Mouse (Mus musculus) stomach, embryonic 14.5 days (tissue): ENCODE measurements around the gene Gjd3. TPM values are rescaled to one million over a fixed set of nuclear protein-coding genes. Genes with fewer than 3 reads are reported as not detected.

Experiments used
- ATAC-seq: fragments of 200-750 bp; cut with Nextera tagmentation; 2 replicates; pipeline ENCODE4 v1.8.0; 2017; ENCODE audit warnings: low read depth, moderate TSS enrichment; ENCODE audit not compliant: insufficient number of reproducible peaks, insufficient read depth, low FRiP score
- H3K27ac ChIP-seq: fragments of 300-500 bp; sonication (generic); 2 replicates; pipeline ENCODE4 v1.5.1; 2014; ENCODE audit warnings: mild to moderate bottlenecking, low read length, moderate library complexity, mixed read lengths
- H3K27me3 ChIP-seq: fragments of 300-500 bp; sonication (generic); 2 replicates; pipeline ENCODE4 v1.6.1; 2014; ENCODE audit warnings: low read length, control low read depth, mixed read lengths; ENCODE audit not compliant: control insufficient read depth, insufficient read depth
- H3K36me3 ChIP-seq: fragments of 300-500 bp; sonication (generic); 2 replicates; pipeline ENCODE4 v1.6.1; 2014; ENCODE audit warnings: mild to moderate bottlenecking, control low read depth, low read length, moderate library complexity, mixed read lengths; ENCODE audit not compliant: control insufficient read depth, insufficient read depth
- H3K4me1 ChIP-seq: fragments of 300-500 bp; sonication (generic); 2 replicates; pipeline ENCODE4 v1.6.1; 2014; ENCODE audit warnings: low read length, control low read depth, mixed read lengths; ENCODE audit not compliant: control insufficient read depth, insufficient read depth
- H3K4me2 ChIP-seq: fragments of 300-500 bp; sonication (generic); replicated peaks from 2 replicates; pipeline ENCODE4 v1.6.1; 2014; ENCODE audit warnings: low read depth, low read length, control low read depth
- H3K4me3 ChIP-seq: fragments of 300-500 bp; sonication (generic); 2 replicates; pipeline ENCODE4 v1.5.1; 2014; ENCODE audit warnings: low read depth, low read length, control low read depth
- H3K9ac ChIP-seq: fragments of 300-500 bp; sonication (generic); replicated peaks from 2 replicates; pipeline ENCODE4 v1.6.1; 2014; ENCODE audit warnings: low read depth, mild to moderate bottlenecking, control low read depth, low read length, moderate library complexity, mixed read lengths
- H3K9me3 ChIP-seq: fragments of 300-500 bp; sonication (generic); 2 replicates; pipeline ENCODE4 v1.6.1; 2016; ENCODE audit warnings: low read depth, low read length, control low read depth; ENCODE audit not compliant: control insufficient read depth
- WGBS: fragments of 180-500 bp; shearing (Covaris S2); extraction: QIAGEN DNeasy Blood & Tissue Kit; methylation state at CpG from one replicate; pipeline ENCODE4 v1.1.7; 2014; 5-methylcytosine and 5-hydroxymethylcytosine counted together
- polyA plus RNA-seq: library from polyadenylated mRNA; unstranded; fragments of >200 nt; fragmentation: Nextera tagmentation; extraction: Ambion mirVana; gene quantifications from 2 replicates; pipeline ENCODE4 v1.2.1, GENCODE M21; 2014

Gjd3 gene
- polyA plus RNA-seq, 1 experiment from 2014 or later: not detected

- Histone ChIP-seq H3K4me2 (peak overlapping the region; percentile 31), H3K4me3 (no peak overlapping the region), H3K27ac (peak overlapping the region; percentile 88), H3K36me3 (peaks cover 15% of the 10 kb centered on the region), H3K9ac (no peak overlapping the region; the same call in 1 of the 2 replicates), H3K27me3 (no peaks in the 10 kb centered on the region), H3K9me3 (no peaks in the 10 kb centered on the region), H3K4me1 (peaks cover 58% of the 10 kb centered on the region)
- ATAC-seq: no peak; the same call in 1 of the 2 replicates
- WGBS: 11% methylated on average over 15 of the region's 17 CpGs
These were observed 27.8 kb downstream of the Gjd3 start for GRCm38 (mm10) chr11:98954801-98955706.

- Histone ChIP-seq H3K27me3 (no peaks in the 10 kb centered on the region), H3K27ac (peak overlapping the region; percentile 88), H3K4me2 (peak overlapping the region; percentile 31), H3K36me3 (peaks cover 16% of the 10 kb centered on the region), H3K9me3 (no peaks in the 10 kb centered on the region), H3K4me3 (no peak overlapping the region), H3K4me1 (peaks cover 60% of the 10 kb centered on the region), H3K9ac (no peak overlapping the region)
- ATAC-seq: peak; percentile 38; the same call in 1 of the 2 replicates
- WGBS: 3% methylated on average over 10 of the region's 10 CpGs
These were observed 28.4 kb downstream of the Gjd3 start for GRCm38 (mm10) chr11:98954373-98954772.

GRCm38 (mm10) chr11:98953835-98954320 is 28.9 kb downstream of the Gjd3 start:
- Histone ChIP-seq H3K4me1 (peaks cover 58% of the 10 kb centered on the region), H3K9ac (no peak overlapping the region)

GRCm38 (mm10) chr11:98953361-98953760 is 29.5 kb downstream of the Gjd3 start:
- Histone ChIP-seq H3K9me3 (no peaks in the 10 kb centered on the region), H3K4me2 (no peak overlapping the region), H3K4me3 (no peak overlapping the region), H3K27me3 (no peaks in the 10 kb centered on the region), H3K9ac (no peak overlapping the region), H3K27ac (peak overlapping the region; percentile 88; the same call in 1 of the 2 replicates), H3K4me1 (peaks cover 56% of the 10 kb centered on the region), H3K36me3 (peaks cover 16% of the 10 kb centered on the region)
- peak; percentile 83 for ATAC-seq
- 24% methylated on average over 2 of the region's 2 CpGs for whole genome bisulfite sequencing

More at GRCm38 (mm10) chr11:98953835-98954320, 28.9 kb downstream of the Gjd3 start:
- Histone ChIP-seq H3K36me3 (peaks cover 16% of the 10 kb centered on the region), H3K4me2 (peak overlapping the region; percentile 31), H3K27ac (peak overlapping the region; percentile 88), H3K27me3 (no peaks in the 10 kb centered on the region), H3K4me3 (no peak overlapping the region), H3K9me3 (no peaks in the 10 kb centered on the region)
- ATAC-seq: no peak
- WGBS: 15% methylated on average over 13 of the region's 13 CpGs

- Histone ChIP-seq H3K9ac (no peak overlapping the region), H3K36me3 (peaks cover 16% of the 10 kb centered on the region), H3K4me2 (no peak overlapping the region), H3K27ac (peak overlapping the region; percentile 66), H3K4me1 (peaks cover 62% of the 10 kb centered on the region), H3K9me3 (no peaks in the 10 kb centered on the region), H3K27me3 (no peaks in the 10 kb centered on the region), H3K4me3 (no peak overlapping the region)
- ATAC-seq: no peak
- 43% methylated on average over 2 of the region's 2 CpGs for WGBS
These were observed 30.1 kb downstream of the Gjd3 start for GRCm38 (mm10) chr11:98952736-98953135.

- Histone ChIP-seq H3K27me3 (no peaks in the 10 kb centered on the region), H3K4me2 (no peak overlapping the region), H3K36me3 (peaks cover 16% of the 10 kb centered on the region), H3K4me1 (peaks cover 67% of the 10 kb centered on the region), H3K9me3 (no peaks in the 10 kb centered on the region), H3K27ac (peak overlapping the region; percentile 66; the same call in 1 of the 2 replicates), H3K9ac (no peak overlapping the region), H3K4me3 (no peak overlapping the region)
- 88% methylated on average over 1 of the region's 1 CpGs for WGBS
- no peak for ATAC-seq
These were observed 30.7 kb downstream of the Gjd3 start for GRCm38 (mm10) chr11:98952111-98952510.

- H3K4me1 ChIP-seq: peaks cover 71% of the 10 kb centered on the region
- peaks cover 8% of the 10 kb centered on the region for H3K36me3 ChIP-seq
- H3K9me3 ChIP-seq: no peaks in the 10 kb centered on the region
- H3K4me3 ChIP-seq: no peak overlapping the region
- H3K27ac ChIP-seq: peak overlapping the region; percentile 75; the same call in 1 of the 2 replicates
- no peaks in the 10 kb centered on the region for H3K27me3 ChIP-seq
- H3K4me2 ChIP-seq: no peak overlapping the region
- 65% methylated on average over 15 of the region's 16 CpGs for WGBS
- H3K9ac ChIP-seq: no peak overlapping the region; the same call in 1 of the 2 replicates
- no peak for ATAC-seq
These were observed 31.6 kb downstream of the Gjd3 start for GRCm38 (mm10) chr11:98951026-98951906.

GRCm38 (mm10) chr11:98950484-98950883 is 32.3 kb downstream of the Gjd3 start:
- H3K36me3 ChIP-seq: peaks cover 8% of the 10 kb centered on the region
- WGBS: 79% methylated on average over 9 of the region's 9 CpGs
- no peaks in the 10 kb centered on the region for H3K27me3 ChIP-seq
- H3K4me1 ChIP-seq: peaks cover 76% of the 10 kb centered on the region
- no peak overlapping the region for H3K4me2 ChIP-seq
- H3K9ac ChIP-seq: no peak overlapping the region
- no peak for ATAC-seq
- H3K9me3 ChIP-seq: no peaks in the 10 kb centered on the region
- peak overlapping the region; percentile 75; the same call in 1 of the 2 replicates for H3K27ac ChIP-seq
- no peak overlapping the region for H3K4me3 ChIP-seq
